Comparison of ENCODE assay signal across 20 mouse cellular contexts in genomic region chr3:145521528-145522080, GRCm38 (mm10). TPM values are rescaled to one million over a fixed set of nuclear protein-coding genes. Genes with fewer than 3 reads are reported as not detected.
DNase-seq lines count a peak whose midpoint lies in the region; TF ChIP-seq lines count a peak whose summit lies in the region.
"Had no signal": no experiment of that assay in that cellular context is flagged by ENCODE, and none has a peak within 500 bp of the region (broad histone marks: within the 10 kb centered on the region; RNA-seq: fewer than 3 reads in every experiment).

No protein-coding gene starts in this region.

- no peak overlapping the region for H3K27ac ChIP-seq in MEL (ENCODE audit: control insufficient read depth, low read depth, low read length)
- peak overlapping the region; percentile 61 for H3K27ac ChIP-seq in embryonic fibroblast, embryonic 13.5 days (ENCODE audit: insufficient read depth, low read length)
- H3K27ac ChIP-seq: forebrain, embryonic 15.5 days; heart, embryonic 13.5 days; hindbrain, embryonic 13.5 days; hindbrain, postnatal 0 days had no signal

- no peaks in the 10 kb centered on the region for H3K79me2 ChIP-seq in MEL (ENCODE audit: control insufficient read depth, insufficient read depth, low read length, poor library complexity)

- H3K27me3 ChIP-seq in MEL (ENCODE audit: control insufficient read depth in 1 of 2, insufficient read depth in 2 of 2, low read length in 2 of 2), result no peaks in the 10 kb centered on the region
- H3K27me3 ChIP-seq: forebrain, embryonic 15.5 days; heart, embryonic 13.5 days; hindbrain, embryonic 13.5 days had no signal

- H3K9ac ChIP-seq in MEL (ENCODE audit: control insufficient read depth, low read depth, low read length, poor library complexity, severe bottlenecking), result no peak overlapping the region
- H3K9ac ChIP-seq: forebrain, embryonic 15.5 days; heart, embryonic 13.5 days; hindbrain, embryonic 13.5 days had no signal

- no peak for TF ChIP-seq POLR2A in MEL (IDR thresholded peaks at IDR 0.05; ENCODE audit: control insufficient read depth in 1 of 2, insufficient read depth in 1 of 2, low read depth in 1 of 2, low read length in 2 of 2, poor library complexity in 1 of 2)
- no peak for TF ChIP-seq POLR2A in embryonic fibroblast, embryonic 13.5 days (IDR thresholded peaks at IDR 0.05; ENCODE audit: low read depth, low read length)

- H3K36me3 ChIP-seq in MEL (ENCODE audit: control insufficient read depth in 1 of 2, insufficient read depth in 2 of 2, low read length in 2 of 2), result no peaks in the 10 kb centered on the region
- H3K36me3 ChIP-seq: forebrain, embryonic 15.5 days; G1E; heart, embryonic 13.5 days; hindbrain, embryonic 13.5 days had no signal

- H3K4me3 ChIP-seq in MEL (ENCODE audit: control insufficient read depth in 1 of 2, insufficient read depth in 1 of 2, low read depth in 2 of 2, low read length in 2 of 2), result no peak overlapping the region
- no peak overlapping the region for H3K4me3 ChIP-seq in embryonic fibroblast, embryonic 13.5 days (ENCODE audit: insufficient read depth, low read length)
- H3K4me3 ChIP-seq: erythroblast, embryonic 14.5 days; forebrain, embryonic 15.5 days; heart, embryonic 13.5 days; hindbrain, embryonic 13.5 days had no signal

- peak in 1 of 2 experiments; percentile 51; a peak in 1 of 4 replicates for TF ChIP-seq EP300 in MEL (IDR thresholded peaks at IDR 0.05; ENCODE audit: low read depth in 1 of 2, low read length in 2 of 2)

- DNase-seq in ovary, adult 18-20 months (ENCODE audit: low spot score), result peak; percentile 40
- DNase-seq in ovary, postnatal 14 days (ENCODE audit: low spot score), result no peak
- no peak for DNase-seq in MEL (ENCODE audit: low read depth, low spot score)
- no peak for DNase-seq in urinary bladder, postnatal 14 days (ENCODE audit: low spot score)
- no peak for DNase-seq in cerebellum, adult 8-10 months
- DNase-seq: adrenal gland, adult 8-10 months; adrenal gland, postnatal 36 days; B cell, adult 2 months; cerebellum, adult 2 months; cerebellum, postnatal 14 days; gastrocnemius, postnatal 36 days; heart, adult 11 months; heart, postnatal 36 days had no signal

- no peaks in the 10 kb centered on the region for H3K4me1 ChIP-seq in MEL (ENCODE audit: control insufficient read depth in 1 of 2, insufficient read depth in 2 of 2, low read length in 2 of 2)
- H3K4me1 ChIP-seq in embryonic fibroblast, embryonic 13.5 days (ENCODE audit: control insufficient read depth, insufficient read depth, low read length), result peaks cover 9% of the 10 kb centered on the region
- H3K4me1 ChIP-seq: forebrain, embryonic 15.5 days; hindbrain, embryonic 13.5 days had no signal

- no peaks in the 10 kb centered on the region for H3K9me3 ChIP-seq in MEL (replicated peaks; ENCODE audit: insufficient read depth, low read length)
- H3K9me3 ChIP-seq: forebrain, embryonic 15.5 days; hindbrain, embryonic 13.5 days had no signal

- no peak for TF ChIP-seq CTCF in MEL (IDR thresholded peaks at IDR 0.05 in 2 of 3, conservative IDR thresholded peaks at IDR 0.05 in 1 of 3; ENCODE audit: control insufficient read depth in 1 of 3, insufficient read depth in 1 of 3, low read depth in 2 of 3, low read length in 3 of 3, poor library complexity in 1 of 3, severe bottlenecking in 1 of 3)
- TF ChIP-seq CTCF in embryonic fibroblast, embryonic 13.5 days (IDR thresholded peaks at IDR 0.05; ENCODE audit: borderline replicate concordance, insufficient read depth, low read length), result no peak

- TF ChIP-seq RAD21 in MEL (IDR thresholded peaks at IDR 0.05; ENCODE audit: low read depth, low read length), result no peak

TF ChIP-seq in MEL, 35 proteins besides CTCF, POLR2A, EP300 and RAD21:
- TF ChIP-seq ZC3H11A (IDR thresholded peaks at IDR 0.05; ENCODE audit: low read depth, low read length) (no peak), UBTF (IDR thresholded peaks at IDR 0.05; ENCODE audit: borderline replicate concordance, insufficient read depth, low read depth, low read length) (no peak), POLR2AphosphoS5 (IDR thresholded peaks at IDR 0.05; ENCODE audit: borderline replicate concordance, low read depth, low read length) (no peak), ETS1 (IDR thresholded peaks at IDR 0.05; ENCODE audit: low read depth, low read length) (no peak), KAT2A (conservative IDR thresholded peaks at IDR 0.05; ENCODE audit: low read depth, low read length) (no peak), MAFK (IDR thresholded peaks at IDR 0.05; ENCODE audit: borderline replicate concordance, low read depth, low read length) (no peak), MAX (IDR thresholded peaks at IDR 0.05; ENCODE audit: low read length) (no peak), RCOR1 (IDR thresholded peaks at IDR 0.05; ENCODE audit: low read depth, low read length) (peak; percentile 65; the same call in 1 of the 2 replicates), TCF12 (IDR thresholded peaks at IDR 0.05; ENCODE audit: low read depth, low read length) (0 out of 2 replicates have a peak, but pooled peaks have one; percentile 13), MYB (IDR thresholded peaks at IDR 0.05; ENCODE audit: low read depth, low read length) (no peak)

RNA-seq across cellular contexts. Expression of gene Znhit6, which starts 54.4 kb away (rescaled TPM):
- total RNA-seq in MEL (2012; rRNA removed), result 32.0 and 35.2 TPM in 2 replicates
- 100 to 1,000 TPM in 1 of 2 experiments, 10 to 100 TPM in 1; 61.4 to 337 TPM for polyA plus RNA-seq in MEL (2012; ENCODE audit: insufficient read depth in 1 of 2, insufficient read length in 2 of 2, low read depth in 1 of 2, low replicate concordance in 2 of 2, missing spikeins in 1 of 2)
- polyA plus RNA-seq in embryonic fibroblast, embryonic 13.5 days (2011; ENCODE audit: insufficient read length, low read depth, missing spikeins), result 37.2 and 49.9 TPM in 2 replicates
